Mouse (Mus musculus): Measurements from ENCODE around the gene Sept5. TPM values are rescaled to one million over a fixed set of nuclear protein-coding genes. Genes with fewer than 3 reads are reported as not detected.
A peak's percentile ranks its signal among the peaks of the same experiment; 100 is the strongest.

Gene Sept5
- total RNA-seq (2014; rRNA removed) (286 and 335 TPM in 2 replicates), polyA plus RNA-seq (2015; fragmentation: Nextera tagmentation; extraction: Ambion mirVana) (186 and 195 TPM in 2 replicates)

- Histone ChIP-seq H3K36me3 (ENCODE audit: insufficient read depth, low read length) (peaks cover 5% of the 10 kb centered on the region), H3K27ac (peak within 1 kb of the TSS; percentile 88), H3K9me3 (ENCODE audit: low read length) (no peaks in the 10 kb centered on the region), H3K9ac (replicated peaks; ENCODE audit: low read length) (peak within 1 kb of the TSS; percentile 91), H3K4me1 (ENCODE audit: insufficient read depth, low read length) (peaks cover 21% of the 10 kb centered on the region), H3K27me3 (ENCODE audit: insufficient read depth, low read length) (peaks cover 8% of the 10 kb centered on the region; the same call in 1 of the 2 replicates), H3K4me2 (ENCODE audit: low read depth, low read length) (peak within 1 kb of the TSS; percentile 81), H3K4me3 (ENCODE audit: low read length) (peak within 1 kb of the TSS; percentile 84)
- no peak for TF ChIP-seq CTCF (IDR thresholded peaks at IDR 0.05; ENCODE audit: low read depth)
- under 1% methylated on average over 64 of the region's 93 CpGs for WGBS
- ATAC-seq = peak; percentile 65
- peak; percentile 82 for DNase-seq (ENCODE audit: low spot score)
These were observed at the start of gene Sept5 for GRCm38 (mm10) chr16:18629390-18630231. Sept5 (minus strand) TSS chr16:18629954.

- TF ChIP-seq CTCF (IDR thresholded peaks at IDR 0.05; ENCODE audit: low read depth) = peak; percentile 33
- H3K36me3 ChIP-seq (ENCODE audit: insufficient read depth, low read length) = no peaks in the 10 kb centered on the region
- no peaks in the 10 kb centered on the region for H3K9me3 ChIP-seq (ENCODE audit: low read length)
- H3K9ac ChIP-seq (replicated peaks; ENCODE audit: low read length) = no peak overlapping the region
- WGBS = 53% methylated on average over 5 of the region's 5 CpGs
- no peaks in the 10 kb centered on the region for H3K4me1 ChIP-seq (ENCODE audit: insufficient read depth, low read length)
- DNase-seq (ENCODE audit: low spot score) (no peak), ATAC-seq (no peak)
- no peak overlapping the region for H3K4me3 ChIP-seq (ENCODE audit: low read length)
- no peak overlapping the region for H3K4me2 ChIP-seq (ENCODE audit: low read depth, low read length)
- no peaks in the 10 kb centered on the region for H3K27me3 ChIP-seq (ENCODE audit: insufficient read depth, low read length)
- H3K27ac ChIP-seq = no peak overlapping the region
These were observed 49.4 kb upstream of the Sept5 start for GRCm38 (mm10) chr16:18679112-18679511.

GRCm38 (mm10) chr16:18677746-18678679 is 48.3 kb upstream of the Sept5 start:
- H3K4me3 ChIP-seq (ENCODE audit: low read length) = no peak overlapping the region
- no peaks in the 10 kb centered on the region for H3K9me3 ChIP-seq (ENCODE audit: low read length)
- H3K27me3 ChIP-seq (ENCODE audit: insufficient read depth, low read length) = no peaks in the 10 kb centered on the region
- no peak for ATAC-seq
- no peak overlapping the region for H3K27ac ChIP-seq
- no peaks in the 10 kb centered on the region for H3K36me3 ChIP-seq (ENCODE audit: insufficient read depth, low read length)
- peak; percentile 62 for DNase-seq (ENCODE audit: low spot score)
- no peaks in the 10 kb centered on the region for H3K4me1 ChIP-seq (ENCODE audit: insufficient read depth, low read length)
- 39% methylated on average over 17 of the region's 17 CpGs for WGBS
- peak; percentile 66 for TF ChIP-seq CTCF (IDR thresholded peaks at IDR 0.05; ENCODE audit: low read depth)
- no peak overlapping the region for H3K9ac ChIP-seq (replicated peaks; ENCODE audit: low read length)
- no peak overlapping the region for H3K4me2 ChIP-seq (ENCODE audit: low read depth, low read length)

- no peak overlapping the region for H3K4me2 ChIP-seq (ENCODE audit: low read depth, low read length)
- no peak overlapping the region for H3K27ac ChIP-seq
- 90% methylated on average over 3 of the region's 3 CpGs for WGBS
- H3K4me1 ChIP-seq (ENCODE audit: insufficient read depth, low read length) = no peaks in the 10 kb centered on the region
- no peak overlapping the region for H3K4me3 ChIP-seq (ENCODE audit: low read length)
- no peak for DNase-seq (ENCODE audit: low spot score)
- no peak overlapping the region for H3K9ac ChIP-seq (replicated peaks; ENCODE audit: low read length)
- H3K36me3 ChIP-seq (ENCODE audit: insufficient read depth, low read length) = no peaks in the 10 kb centered on the region
- TF ChIP-seq CTCF (IDR thresholded peaks at IDR 0.05; ENCODE audit: low read depth) = no peak
- no peaks in the 10 kb centered on the region for H3K9me3 ChIP-seq (ENCODE audit: low read length)
- H3K27me3 ChIP-seq (ENCODE audit: insufficient read depth, low read length) = no peaks in the 10 kb centered on the region
- no peak for ATAC-seq
These were observed 43.3 kb upstream of the Sept5 start for GRCm38 (mm10) chr16:18673005-18673404.

- no peak for DNase-seq (ENCODE audit: low spot score)
- no peaks in the 10 kb centered on the region for H3K36me3 ChIP-seq (ENCODE audit: insufficient read depth, low read length)
- no peaks in the 10 kb centered on the region for H3K27me3 ChIP-seq (ENCODE audit: insufficient read depth, low read length)
- no peak for TF ChIP-seq CTCF (IDR thresholded peaks at IDR 0.05; ENCODE audit: low read depth)
- H3K9ac ChIP-seq (replicated peaks; ENCODE audit: low read length) = no peak overlapping the region
- H3K9me3 ChIP-seq (ENCODE audit: low read length) = no peaks in the 10 kb centered on the region
- H3K4me2 ChIP-seq (ENCODE audit: low read depth, low read length) = no peak overlapping the region
- no peaks in the 10 kb centered on the region for H3K4me1 ChIP-seq (ENCODE audit: insufficient read depth, low read length)
- no peak overlapping the region for H3K27ac ChIP-seq
- ATAC-seq = no peak
- WGBS = 69% methylated on average over 5 of the region's 5 CpGs
- no peak overlapping the region for H3K4me3 ChIP-seq (ENCODE audit: low read length)
These were observed 42.3 kb upstream of the Sept5 start for GRCm38 (mm10) chr16:18672027-18672426.

GRCm38 (mm10) chr16:18669914-18670313 is 40.2 kb upstream of the Sept5 start:
- Histone ChIP-seq H3K4me2 (ENCODE audit: low read depth, low read length) (no peak overlapping the region), H3K27ac (no peak overlapping the region), H3K9ac (replicated peaks; ENCODE audit: low read length) (no peak overlapping the region), H3K9me3 (ENCODE audit: low read length) (no peaks in the 10 kb centered on the region), H3K27me3 (ENCODE audit: insufficient read depth, low read length) (no peaks in the 10 kb centered on the region), H3K36me3 (ENCODE audit: insufficient read depth, low read length) (no peaks in the 10 kb centered on the region), H3K4me3 (ENCODE audit: low read length) (no peak overlapping the region), H3K4me1 (ENCODE audit: insufficient read depth, low read length) (no peaks in the 10 kb centered on the region)
- ATAC-seq (no peak), DNase-seq (ENCODE audit: low spot score) (no peak)
- 80% methylated on average over 6 of the region's 6 CpGs for WGBS
- no peak for TF ChIP-seq CTCF (IDR thresholded peaks at IDR 0.05; ENCODE audit: low read depth)

Data from hindbrain, postnatal 0 days (tissue).